Mouse (Mus musculus) forebrain, embryonic 11.5 days (tissue): ENCODE data around the gene Prdm10. TPM values are rescaled to one million over a fixed set of nuclear protein-coding genes. Genes with fewer than 3 reads are reported as not detected.

Experiments used
- ATAC-seq: fragments of 200-750 bp; cut with Nextera tagmentation; replicated peaks from 2 replicates; pipeline ENCODE4 v1.8.0; 2017; ENCODE audit warnings: moderate TSS enrichment; ENCODE audit not compliant: low FRiP score
- DNase-seq: peaks from one replicate; pipeline ENCODE4 v3.0.0-alpha.2; 2017; ENCODE audit warnings: low spot score
- H3K27ac ChIP-seq: fragments of 300-500 bp; sonication (generic); 2 replicates; pipeline ENCODE4 v1.5.1; 2014; ENCODE audit warnings: low read depth, low read length
- H3K27me3 ChIP-seq: fragments of 300-500 bp; sonication (generic); 2 replicates; pipeline ENCODE4 v1.6.1; 2014; ENCODE audit warnings: mild to moderate bottlenecking, low read length, mixed read lengths; ENCODE audit not compliant: control insufficient read depth, insufficient read depth
- H3K36me3 ChIP-seq: fragments of 300-500 bp; sonication (generic); 2 replicates; pipeline ENCODE4 v1.6.1; 2014; ENCODE audit warnings: mild to moderate bottlenecking, low read length, moderate library complexity, mixed read lengths; ENCODE audit not compliant: control insufficient read depth, insufficient read depth
- H3K4me1 ChIP-seq: fragments of 300-500 bp; sonication (generic); replicated peaks from 2 replicates; pipeline ENCODE4 v1.6.1; 2014; ENCODE audit warnings: low read length, mixed read lengths; ENCODE audit not compliant: control insufficient read depth, insufficient read depth
- H3K4me2 ChIP-seq: fragments of 300-500 bp; sonication (generic); 2 replicates; pipeline ENCODE4 v1.6.1; 2014; ENCODE audit warnings: low read depth, mild to moderate bottlenecking, low read length, moderate library complexity, mixed read lengths; ENCODE audit not compliant: severe bottlenecking
- H3K4me3 ChIP-seq: fragments of 300-500 bp; sonication (generic); 2 replicates; pipeline ENCODE4 v1.5.1; 2014; ENCODE audit warnings: low read depth, low read length
- H3K9ac ChIP-seq: fragments of 300-500 bp; sonication (generic); 2 replicates; pipeline ENCODE4 v1.6.1; 2014; ENCODE audit warnings: low read length
- H3K9me3 ChIP-seq: fragments of 300-500 bp; sonication (generic); 2 replicates; pipeline ENCODE4 v1.6.1; 2016; ENCODE audit warnings: low read length, mixed read lengths; ENCODE audit not compliant: control insufficient read depth
- WGBS: fragments of 180-500 bp; shearing (Covaris S2); extraction: QIAGEN DNeasy Blood & Tissue Kit; methylation state at CpG from one replicate; pipeline ENCODE4 v1.1.7; 2014; 5-methylcytosine and 5-hydroxymethylcytosine counted together
- polyA plus RNA-seq: library from polyadenylated mRNA; unstranded; fragments of >200 nt; fragmentation: Nextera tagmentation; extraction: Ambion mirVana; gene quantifications from 2 replicates; pipeline ENCODE4 v1.2.1, GENCODE M21; 2014

Prdm10 gene
- polyA plus RNA-seq, 1 experiment from 2014 or later: 10.1 TPM

DNA sequence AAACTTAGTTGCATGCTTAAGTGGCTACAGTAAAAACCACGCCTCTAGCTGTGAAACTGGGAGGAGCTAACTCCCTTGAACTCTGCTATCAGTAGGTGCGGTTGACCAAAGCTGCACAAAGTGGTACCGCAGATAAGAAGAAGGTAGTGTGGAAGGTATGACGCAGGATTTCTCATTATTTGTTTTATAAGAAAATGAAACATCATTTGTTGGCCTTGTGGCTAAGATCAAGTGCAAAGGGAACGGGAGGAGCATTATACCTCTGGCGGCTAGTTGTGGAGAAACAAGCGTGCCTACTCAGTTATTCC lies 25.7 kb upstream of the Prdm10 start:
- H3K27me3 ChIP-seq: no peaks in the 10 kb centered on the region
- H3K4me2 ChIP-seq: no peak overlapping the region
- H3K4me3 ChIP-seq: no peak overlapping the region
- ATAC-seq (no peak), DNase-seq (no peak)
- H3K36me3 ChIP-seq: no peaks in the 10 kb centered on the region
- no peak overlapping the region for H3K27ac ChIP-seq
- 95% methylated on average over 7 of the region's 7 CpGs for WGBS
- H3K9me3 ChIP-seq: no peaks in the 10 kb centered on the region
- H3K4me1 ChIP-seq: 0 out of 2 replicates have a peak, but pooled peaks cover 2% of the 10 kb centered on the region
- no peak overlapping the region for H3K9ac ChIP-seq

GRCm38 (mm10) chr9:31255953-31256352 lies 24.4 kb upstream of the Prdm10 start:
- ATAC-seq (no peak), DNase-seq (no peak)
- H3K9me3 ChIP-seq: no peaks in the 10 kb centered on the region
- no peak overlapping the region for H3K4me2 ChIP-seq
- WGBS: 68% methylated on average over 7 of the region's 7 CpGs
- H3K9ac ChIP-seq: no peak overlapping the region
- no peak overlapping the region for H3K27ac ChIP-seq
- H3K4me1 ChIP-seq: 0 out of 2 replicates have a peak, but pooled peaks cover 2% of the 10 kb centered on the region
- no peaks in the 10 kb centered on the region for H3K27me3 ChIP-seq
- H3K4me3 ChIP-seq: no peak overlapping the region
- H3K36me3 ChIP-seq: no peaks in the 10 kb centered on the region

- 78% methylated on average over 3 of the region's 3 CpGs for whole genome bisulfite sequencing
- no peak overlapping the region for H3K9ac ChIP-seq
- ATAC-seq (no peak), DNase-seq (no peak)
- no peak overlapping the region for H3K4me2 ChIP-seq
- no peak overlapping the region for H3K4me3 ChIP-seq
- no peak overlapping the region for H3K27ac ChIP-seq
- 0 out of 2 replicates have a peak, but pooled peaks cover 2% of the 10 kb centered on the region for H3K4me1 ChIP-seq
- H3K27me3 ChIP-seq: no peaks in the 10 kb centered on the region
- no peaks in the 10 kb centered on the region for H3K36me3 ChIP-seq
- H3K9me3 ChIP-seq: no peaks in the 10 kb centered on the region
These were observed 22.1 kb upstream of the Prdm10 start for GRCm38 (mm10) chr9:31258237-31258636.

DNA sequence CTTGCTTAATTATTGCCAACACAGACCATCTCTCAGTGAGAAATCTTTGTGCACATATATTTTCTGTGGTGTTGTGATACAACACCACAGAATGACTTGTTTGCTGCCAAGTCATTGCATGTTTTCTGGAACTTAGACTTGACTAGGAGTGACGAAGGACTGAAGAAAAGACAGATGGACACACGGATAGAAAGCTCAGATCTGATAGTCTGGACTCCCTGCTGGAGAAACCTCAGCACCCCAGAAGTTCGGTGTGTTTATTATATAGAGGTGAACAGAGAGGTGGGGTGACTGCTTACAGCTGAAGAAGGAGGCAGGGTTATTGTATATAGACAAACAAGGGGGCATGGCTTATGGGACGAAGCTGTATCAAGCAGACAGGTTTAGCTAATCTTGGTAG lies 20.1 kb upstream of the Prdm10 start:
- no peak for DNase-seq
- Histone ChIP-seq H3K27ac (no peak overlapping the region), H3K36me3 (no peaks in the 10 kb centered on the region), H3K27me3 (no peaks in the 10 kb centered on the region), H3K4me3 (no peak overlapping the region), H3K4me1 (0 out of 2 replicates have a peak, but pooled peaks cover 2% of the 10 kb centered on the region), H3K9ac (no peak overlapping the region), H3K4me2 (no peak overlapping the region), H3K9me3 (no peaks in the 10 kb centered on the region)
- 81% methylated on average over 4 of the region's 4 CpGs for WGBS
- ATAC-seq: no peak

- DNase-seq (no peak), ATAC-seq (no peak)
- no peaks in the 10 kb centered on the region for H3K27me3 ChIP-seq
- H3K4me1 ChIP-seq: 0 out of 2 replicates have a peak, but pooled peaks cover 2% of the 10 kb centered on the region
- H3K4me2 ChIP-seq: no peak overlapping the region
- H3K9ac ChIP-seq: no peak overlapping the region
- no peaks in the 10 kb centered on the region for H3K9me3 ChIP-seq
- 37% methylated on average over 4 of the region's 4 CpGs for WGBS
- H3K36me3 ChIP-seq: no peaks in the 10 kb centered on the region
- H3K27ac ChIP-seq: no peak overlapping the region
- H3K4me3 ChIP-seq: no peak overlapping the region
These were observed 17.9 kb upstream of the Prdm10 start for GRCm38 (mm10) chr9:31262226-31263105.

DNA sequence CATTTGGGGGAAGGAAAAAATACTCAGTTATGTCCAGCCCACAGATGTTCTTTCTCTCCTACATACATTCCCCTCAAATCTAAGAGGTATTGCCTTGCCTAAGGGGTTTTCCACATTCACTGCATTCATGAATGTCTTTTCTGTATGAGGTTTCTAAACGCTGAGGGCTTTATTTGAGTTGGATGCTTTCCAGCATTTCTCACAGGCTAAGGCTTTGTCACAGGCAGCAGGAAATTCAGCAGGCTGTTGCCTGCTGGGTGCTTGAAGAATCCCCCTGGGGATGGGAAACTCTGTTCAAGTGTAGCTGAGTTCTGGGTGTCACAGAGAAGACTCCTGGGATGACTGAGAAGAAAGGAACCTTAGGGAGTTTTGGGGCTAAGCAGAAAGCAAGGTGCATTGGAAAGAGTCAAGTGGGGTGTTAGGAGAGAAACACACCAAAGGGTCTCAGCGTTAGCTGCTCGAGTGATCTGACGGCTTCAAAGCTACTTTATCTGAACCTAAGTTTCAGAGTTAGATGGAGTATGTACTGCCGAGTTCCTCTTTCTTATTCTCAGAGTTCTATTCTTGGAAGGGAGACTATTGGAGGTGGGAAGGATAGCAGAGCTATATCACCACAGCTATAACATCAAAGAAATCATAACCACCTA lies 14.2 kb upstream of the Prdm10 start:
- Histone ChIP-seq H3K4me3 (no peak overlapping the region), H3K9me3 (no peaks in the 10 kb centered on the region), H3K9ac (no peak overlapping the region), H3K36me3 (no peaks in the 10 kb centered on the region), H3K27ac (no peak overlapping the region), H3K27me3 (no peaks in the 10 kb centered on the region), H3K4me2 (no peak overlapping the region), H3K4me1 (no peaks in the 10 kb centered on the region)
- WGBS: 77% methylated on average over 5 of the region's 5 CpGs
- ATAC-seq: no peak
- no peak for DNase-seq

GRCm38 (mm10) chr9:31271221-31272015 lies 8.9 kb upstream of the Prdm10 start:
- Histone ChIP-seq H3K9me3 (no peaks in the 10 kb centered on the region), H3K4me2 (no peak overlapping the region), H3K9ac (no peak overlapping the region), H3K4me1 (no peaks in the 10 kb centered on the region), H3K4me3 (no peak overlapping the region), H3K27ac (no peak overlapping the region), H3K36me3 (no peaks in the 10 kb centered on the region), H3K27me3 (no peaks in the 10 kb centered on the region)
- WGBS: 87% methylated on average over 8 of the region's 8 CpGs
- DNase-seq (no peak), ATAC-seq (no peak)

DNA sequence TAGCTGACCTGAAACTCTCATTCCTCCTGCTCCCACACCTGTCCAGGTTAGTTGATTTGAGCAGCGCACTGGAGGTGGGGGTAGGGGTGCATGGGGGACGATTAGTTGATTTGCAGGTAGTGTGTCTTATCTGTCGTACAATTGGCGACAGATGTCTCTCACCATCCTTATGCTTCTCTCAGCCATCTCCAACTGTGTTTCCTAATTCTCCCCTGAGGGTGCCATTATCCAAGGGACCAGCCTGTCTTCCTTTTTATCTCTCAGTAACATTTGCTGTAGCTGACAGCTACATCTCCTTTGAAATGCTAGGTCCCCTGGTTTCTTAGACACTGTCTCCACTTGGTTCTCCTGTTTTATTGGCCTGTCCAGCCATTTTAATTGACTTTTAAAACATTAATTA lies 8.2 kb upstream of the Prdm10 start:
- Histone ChIP-seq H3K4me2 (no peak overlapping the region), H3K9me3 (no peaks in the 10 kb centered on the region), H3K27ac (no peak overlapping the region), H3K36me3 (no peaks in the 10 kb centered on the region), H3K4me3 (no peak overlapping the region), H3K9ac (no peak overlapping the region), H3K27me3 (no peaks in the 10 kb centered on the region), H3K4me1 (no peaks in the 10 kb centered on the region)
- no peak for ATAC-seq
- 79% methylated on average over 4 of the region's 4 CpGs for WGBS
- DNase-seq: no peak
